Mouse (Mus musculus): ENCODE measurements around the gene Ticam1.

DNA sequence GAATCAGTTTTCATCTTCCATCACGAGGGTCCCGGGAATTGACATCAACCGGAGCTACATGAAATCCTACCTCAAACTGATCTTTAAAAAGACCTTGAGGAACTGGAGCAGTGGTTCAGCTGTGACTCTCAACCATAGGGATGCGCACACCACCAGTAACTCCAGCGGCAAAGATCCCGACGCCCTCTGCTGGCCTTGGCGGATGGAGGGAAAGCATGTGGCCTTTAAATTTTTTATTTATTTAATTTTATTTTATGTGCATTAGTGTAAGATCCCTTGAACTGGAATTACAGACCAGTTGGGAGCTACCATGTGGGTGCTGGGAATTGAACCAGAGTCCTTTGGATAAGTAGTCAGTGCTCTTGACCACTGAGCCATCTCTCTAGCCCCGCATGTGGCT lies 21.2 kb downstream of the Ticam1 start:
- TF ChIP-seq CTCF (IDR thresholded peaks at IDR 0.05; ENCODE audit: borderline replicate concordance, insufficient read depth, low read depth, low read length) (peak; percentile 26; the same call in 1 of the 2 replicates), POLR2A (IDR thresholded peaks at IDR 0.05; ENCODE audit: borderline replicate concordance, insufficient read depth, low read length) (no peak)

All from cerebellum, adult 2 months (tissue).